Mouse (Mus musculus) liver, postnatal 0 days (tissue): ENCODE data around the gene Cdk18.

ENCODE experiments used
- CTCF ChIP-seq: sonication (generic); IDR thresholded peaks from 2 replicates; pipeline ENCODE4 v1.5.1; 2016; ENCODE audit warnings: antibody characterized with exemption, low read depth
- EP300 ChIP-seq: IDR thresholded peaks from 2 replicates; pipeline ENCODE4 v1.6.1; 2016; ENCODE audit warnings: antibody characterized with exemption, low read depth, mild to moderate bottlenecking

- TF ChIP-seq EP300 (no peak), CTCF (no peak)
Observed at GRCm38 (mm10) chr1:132113098-132113497, 26.4 kb downstream of the Cdk18 start.
